Mouse (Mus musculus) spleen, postnatal 10 days (tissue): ENCODE data around the gene Bcl2l11.
"Not testable (repeated sequence)": the region's sequence is repeated elsewhere in the genome, so short reads cannot be mapped to it uniquely, and the experiment has no call there.

Source experiments
- DNase-seq, 2 experiments: peaks; one replicate each; pipeline ENCODE4 v3.0.0; 2021 to 2022; ENCODE audit warnings: low spot score in 2 of 2

Gene Bcl2l11

DNA sequence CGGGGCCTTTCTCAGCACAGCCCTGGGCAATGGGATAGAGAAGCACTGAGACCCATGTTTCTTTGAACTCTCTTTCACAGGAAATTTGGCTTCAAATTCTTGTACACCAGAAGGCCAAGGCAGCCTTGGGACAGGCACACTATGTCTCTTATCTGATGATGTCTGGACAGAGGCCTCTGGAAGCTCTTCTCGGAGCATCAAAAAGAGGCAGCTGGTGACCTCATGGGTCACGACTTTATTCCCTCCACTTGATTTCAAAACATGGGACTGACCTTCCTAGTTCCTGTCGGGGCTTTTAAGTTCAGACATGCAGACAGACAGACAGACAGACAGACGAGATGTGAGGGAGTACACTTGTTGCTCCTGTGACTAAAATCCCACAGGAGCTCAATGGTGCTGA, 48.3 kb downstream of the Bcl2l11 start:
- no peak for DNase-seq

DNA sequence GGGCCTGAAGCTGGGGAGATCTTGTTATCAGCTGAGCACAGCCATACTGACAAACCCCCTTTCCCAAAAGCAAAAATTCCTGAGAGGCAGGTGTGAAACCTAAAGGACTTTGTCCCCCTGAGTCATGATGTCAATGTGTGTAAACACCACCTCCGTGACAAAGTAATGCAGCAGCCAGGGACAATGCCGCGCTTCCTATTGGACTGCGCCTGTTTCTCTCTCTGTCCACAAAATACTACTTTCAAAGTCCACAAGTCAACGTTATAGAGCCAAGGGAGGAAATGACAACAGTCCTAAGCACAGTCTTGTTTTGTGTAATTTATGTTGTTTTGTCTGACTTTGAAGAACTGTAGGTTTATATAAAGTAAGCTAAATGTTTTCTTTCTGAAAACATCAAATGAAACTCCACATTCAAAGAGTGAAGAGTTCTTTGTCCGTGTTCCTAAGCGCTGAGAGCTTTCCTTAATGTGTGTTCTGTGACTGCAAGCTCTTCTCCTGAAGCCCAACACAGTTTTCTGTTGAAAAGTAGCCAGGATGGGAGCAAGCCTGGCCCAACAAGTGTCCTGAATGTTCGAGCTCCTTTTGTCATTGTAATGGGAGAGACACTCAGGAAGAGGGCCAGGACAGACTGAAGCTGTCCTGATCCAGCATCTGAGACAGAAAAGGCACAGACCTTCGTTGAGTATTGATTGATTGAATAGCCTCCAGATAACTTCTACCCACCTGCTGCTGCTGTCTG, 48.9 kb downstream of the Bcl2l11 start:
- DNase-seq, result no peak

DNA sequence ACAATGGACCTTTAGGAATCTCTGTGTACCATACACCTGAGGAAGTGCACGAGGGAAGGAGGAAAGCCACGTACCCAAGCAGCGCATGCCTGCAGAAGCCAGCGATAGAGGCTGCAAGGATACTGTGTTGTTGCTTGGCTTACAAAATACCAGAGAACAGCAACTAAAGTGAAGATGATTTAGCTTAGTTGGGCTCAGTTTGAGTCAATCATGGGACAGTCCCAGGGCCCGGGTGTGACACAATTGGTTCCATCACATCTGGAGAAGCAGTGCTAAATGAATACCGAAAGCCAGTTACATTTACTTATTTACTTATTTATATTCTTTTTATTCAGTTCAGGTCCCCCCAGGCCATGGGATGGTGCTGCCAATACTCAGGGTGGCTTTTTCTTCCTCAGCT, 49.8 kb downstream of the Bcl2l11 start:
- DNase-seq, result no peak

DNA sequence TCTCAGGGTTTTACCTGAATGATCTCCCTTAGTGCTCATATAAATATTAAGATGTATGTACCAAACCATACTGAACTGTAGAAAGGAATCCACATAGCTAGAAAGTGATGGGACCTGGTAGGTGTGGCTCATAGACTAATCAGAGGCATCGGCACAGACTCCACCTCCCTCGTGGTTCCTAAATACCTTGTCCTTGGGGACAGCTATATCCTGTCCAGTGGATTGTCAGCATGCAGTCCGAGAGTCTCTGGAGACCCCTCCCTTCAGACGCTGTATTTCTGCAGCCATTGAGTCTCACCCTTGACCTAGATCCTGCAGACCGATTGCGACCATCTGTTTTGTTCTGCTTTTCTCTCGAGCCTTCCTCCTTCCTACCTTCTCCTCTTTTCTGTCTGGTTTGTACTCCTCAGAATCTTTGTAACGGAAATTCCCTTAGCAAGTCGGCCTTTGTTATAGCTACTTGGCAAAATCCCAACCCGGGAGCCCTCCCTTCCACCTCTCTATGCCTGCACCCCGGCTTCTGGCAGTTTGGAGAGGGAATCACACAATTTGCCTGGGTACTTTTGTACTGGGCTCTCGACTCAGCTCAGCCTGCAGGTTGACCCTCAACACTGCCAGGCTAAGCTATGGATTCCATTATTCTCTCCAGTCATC, 50.7 kb downstream of the Bcl2l11 start:
- no peak for DNase-seq

DNA sequence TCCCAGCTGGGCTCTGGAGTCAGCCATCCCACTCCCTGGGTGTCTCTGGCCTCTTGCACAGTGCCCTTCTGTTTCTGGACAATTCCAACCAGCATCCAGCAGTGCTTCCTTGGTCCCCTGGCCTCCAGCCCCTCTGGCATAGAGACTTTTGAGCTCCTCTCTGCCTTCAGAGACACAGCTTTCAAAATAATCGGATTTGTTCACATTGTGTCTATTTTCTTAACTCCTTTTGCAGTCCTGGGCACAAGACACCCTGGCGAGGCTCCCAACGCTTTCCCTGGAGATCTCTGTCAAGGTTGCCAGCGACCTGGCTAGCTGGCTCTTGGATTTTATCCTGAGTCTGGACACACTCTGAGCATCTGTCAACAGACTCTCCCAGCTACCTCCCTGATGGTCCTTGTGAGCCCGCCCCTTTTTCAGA, 51.4 kb downstream of the Bcl2l11 start:
- DNase-seq, result no peak

DNA sequence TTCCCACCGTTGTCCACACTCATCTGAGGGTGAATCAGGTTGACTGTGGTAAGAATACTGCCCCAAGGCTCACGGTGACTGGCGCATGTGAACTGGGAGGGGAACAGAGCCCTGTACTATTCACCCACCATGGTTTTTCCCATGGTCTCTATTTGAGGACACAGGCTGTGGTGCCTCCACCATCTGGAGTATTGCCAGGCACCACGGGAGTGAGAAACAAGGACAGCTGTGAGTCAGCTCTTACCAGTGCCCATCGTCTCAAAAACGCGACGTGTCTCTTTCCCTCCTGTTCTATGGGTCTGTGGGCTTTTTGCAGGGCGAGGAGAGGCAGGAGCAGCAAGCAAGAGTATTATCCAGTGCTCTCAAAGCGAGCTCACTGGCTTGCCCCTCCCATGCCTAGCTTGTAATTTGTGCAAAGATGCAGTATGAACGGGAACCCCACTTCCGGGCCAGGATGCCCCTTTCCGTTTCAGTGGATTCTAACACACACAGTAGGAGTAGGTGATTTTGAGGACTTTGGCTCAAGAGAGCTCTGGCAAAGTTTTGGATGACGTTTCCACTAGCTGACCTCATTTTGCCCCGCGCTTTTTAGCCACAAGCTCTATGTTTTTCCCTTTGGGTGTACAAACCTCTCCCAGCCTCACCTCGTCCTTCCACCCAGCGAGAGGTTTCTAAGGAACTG, 53.4 kb downstream of the Bcl2l11 start:
- no peak for DNase-seq

DNA sequence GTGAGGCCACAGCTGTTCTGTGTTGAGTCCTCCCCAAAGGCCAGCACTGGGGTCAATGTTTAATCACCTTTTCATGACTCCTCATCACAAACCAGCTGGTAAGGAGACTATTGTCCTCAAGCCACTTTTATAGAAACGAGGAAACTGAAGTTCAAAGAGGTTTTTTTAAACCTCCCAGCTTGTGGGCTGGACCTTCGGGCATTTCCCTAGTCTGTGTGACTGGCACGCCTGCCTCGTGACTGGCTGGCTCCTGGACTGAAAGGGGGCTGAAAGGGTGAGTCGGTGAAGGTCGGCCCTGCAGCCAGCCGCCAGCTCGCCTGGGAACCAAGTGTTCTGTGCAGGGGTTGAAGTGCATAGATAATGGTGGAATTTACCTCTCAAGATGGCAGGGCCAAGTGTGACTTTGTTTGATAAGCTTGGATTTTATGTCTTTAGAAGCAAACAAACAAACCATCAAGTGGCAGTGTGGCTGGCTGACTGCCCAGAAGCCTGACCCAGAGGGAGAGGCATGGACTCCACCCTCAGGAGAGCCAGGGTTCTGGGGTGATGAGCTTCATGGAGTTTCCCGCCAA, 54.1 kb downstream of the Bcl2l11 start:
- DNase-seq, result peak in 1 of 2 experiments; percentile 73

DNA sequence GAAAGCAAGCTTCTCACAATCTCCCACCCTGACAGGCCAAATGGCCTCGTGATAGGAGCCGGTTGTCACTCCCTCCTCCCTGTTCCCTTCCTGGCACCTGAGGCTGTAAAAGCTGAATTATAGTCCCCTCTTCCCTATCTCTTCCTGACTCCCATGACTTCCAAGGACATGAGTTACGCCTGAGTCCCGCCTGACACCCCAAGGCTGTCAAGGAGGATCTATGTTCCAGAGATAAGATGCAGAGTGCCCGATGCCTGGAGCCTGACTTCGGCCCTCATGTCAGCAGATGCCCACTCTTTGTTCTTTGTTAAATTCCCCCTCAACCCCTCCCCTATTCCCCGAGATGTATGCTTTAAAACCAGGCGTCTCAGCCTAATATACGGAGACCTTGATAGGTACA, 56.3 kb downstream of the Bcl2l11 start:
- not testable (repeated sequence) for DNase-seq

DNA sequence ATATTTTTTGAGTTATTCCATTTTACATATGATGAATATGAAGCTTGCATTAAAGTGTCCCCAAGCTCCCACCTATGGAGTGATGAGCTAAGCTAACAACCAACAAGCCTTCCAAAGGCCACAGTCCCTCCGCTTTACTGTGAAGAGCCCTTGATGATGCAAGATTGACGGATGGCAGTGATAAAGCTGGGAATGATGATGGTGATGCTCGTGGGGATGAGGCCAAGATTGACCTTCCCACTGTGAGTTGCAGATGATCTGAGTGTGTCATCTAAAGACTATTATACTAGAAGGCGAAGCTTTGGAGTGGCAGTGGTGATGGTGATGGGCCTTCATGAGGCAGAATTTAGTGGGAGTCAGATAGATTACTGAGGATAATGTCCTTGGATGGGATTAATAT, 56.9 kb downstream of the Bcl2l11 start:
- no peak for DNase-seq

DNA sequence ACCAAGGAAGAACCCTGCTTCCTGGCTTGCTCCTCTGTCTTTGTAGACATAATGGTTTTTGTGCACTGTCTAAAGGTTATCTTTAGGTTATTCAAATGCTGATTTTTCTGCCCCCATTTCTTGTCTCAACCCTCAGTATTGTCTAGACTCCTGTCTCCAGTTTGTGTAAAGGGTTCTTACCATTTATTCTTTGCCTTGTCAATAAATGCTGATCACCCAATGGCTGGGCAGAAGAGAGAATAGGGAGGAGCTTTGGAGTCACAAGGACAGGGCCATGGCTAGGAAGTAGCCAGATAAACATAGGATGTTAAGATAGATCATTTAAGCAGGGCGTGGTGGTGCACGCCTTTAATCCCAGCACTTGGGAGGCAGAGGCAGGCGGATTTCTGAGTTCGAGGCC, 57.9 kb downstream of the Bcl2l11 start:
- no peak for DNase-seq

DNA sequence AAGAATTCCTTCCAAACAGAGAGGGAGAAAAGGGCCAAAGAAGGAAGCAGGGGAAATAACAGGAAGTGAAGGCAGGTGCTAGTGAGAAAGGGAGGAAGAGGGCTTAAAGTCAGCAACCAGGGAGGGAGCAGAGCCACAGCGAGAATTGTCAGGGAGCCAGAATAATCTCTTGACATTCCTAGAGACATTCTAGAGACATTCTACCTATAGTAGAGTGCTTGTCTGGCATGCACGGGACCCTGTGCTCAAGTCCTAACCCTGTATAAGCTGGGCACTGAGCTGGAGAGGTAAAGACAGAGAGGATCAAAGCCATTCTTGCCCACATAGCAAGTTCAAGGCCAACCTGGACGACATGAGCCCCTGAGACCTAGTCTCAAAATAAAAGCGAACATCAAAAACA, 60.1 kb downstream of the Bcl2l11 start:
- DNase-seq, result no peak

DNA sequence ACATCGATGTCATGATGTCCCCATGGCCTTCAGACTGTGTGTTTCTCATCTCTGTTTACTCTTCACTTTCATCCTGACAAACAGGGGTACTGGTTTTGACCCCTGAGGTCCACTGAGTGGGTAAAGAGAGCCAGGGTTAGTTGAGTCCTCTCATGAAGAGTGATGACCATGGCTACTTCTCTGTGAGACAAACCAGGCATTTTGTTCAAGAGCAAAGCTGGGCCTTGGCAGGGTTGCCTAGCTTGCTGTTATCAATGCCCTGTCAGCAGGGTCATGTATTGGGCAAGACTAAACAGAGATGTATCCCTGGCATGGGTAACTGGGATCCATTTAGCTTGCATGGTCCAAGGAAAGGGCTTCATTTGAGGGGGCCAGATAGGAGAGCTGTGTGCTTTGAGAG, 61.4 kb downstream of the Bcl2l11 start:
- DNase-seq, result no peak

DNA sequence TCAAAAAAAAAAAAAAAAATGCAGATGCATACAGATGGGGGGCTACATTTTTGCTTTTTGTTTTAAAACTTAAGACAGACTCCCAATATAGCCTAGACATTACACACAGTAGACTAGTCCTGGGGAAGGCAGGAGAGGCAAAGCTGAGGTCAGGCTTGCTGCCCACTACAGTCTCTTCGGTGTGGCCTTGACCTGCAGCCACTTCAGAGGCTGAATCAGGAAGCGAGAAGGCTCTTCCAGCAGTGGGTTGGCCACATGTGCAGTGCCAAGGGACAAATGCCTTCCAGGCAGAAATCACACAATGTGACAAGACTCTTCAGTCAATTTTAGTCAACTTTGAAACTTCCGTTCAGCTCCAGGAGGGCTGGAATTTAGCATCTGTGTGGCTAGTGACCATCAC, 62.6 kb downstream of the Bcl2l11 start:
- no peak for DNase-seq

DNA sequence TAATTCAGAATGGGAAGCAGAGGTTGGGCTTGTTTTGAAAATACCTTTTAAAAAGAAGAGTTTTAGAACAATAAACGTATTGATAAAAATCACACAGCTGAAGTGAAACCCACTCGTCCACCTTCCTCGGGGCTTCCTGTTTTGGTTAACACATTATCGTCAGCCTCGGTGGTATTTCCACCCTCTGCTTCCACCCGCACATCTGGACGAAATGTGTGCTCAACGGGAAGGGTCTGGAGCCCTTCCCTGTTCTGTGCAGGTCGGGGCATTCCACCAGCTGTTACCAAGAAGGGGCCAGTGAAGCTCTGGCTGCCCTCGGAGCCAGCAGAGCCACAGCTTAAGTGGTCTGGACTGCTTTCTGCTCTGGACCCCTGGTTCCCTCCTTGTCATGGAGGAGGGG, 63.9 kb downstream of the Bcl2l11 start:
- no peak for DNase-seq

DNA sequence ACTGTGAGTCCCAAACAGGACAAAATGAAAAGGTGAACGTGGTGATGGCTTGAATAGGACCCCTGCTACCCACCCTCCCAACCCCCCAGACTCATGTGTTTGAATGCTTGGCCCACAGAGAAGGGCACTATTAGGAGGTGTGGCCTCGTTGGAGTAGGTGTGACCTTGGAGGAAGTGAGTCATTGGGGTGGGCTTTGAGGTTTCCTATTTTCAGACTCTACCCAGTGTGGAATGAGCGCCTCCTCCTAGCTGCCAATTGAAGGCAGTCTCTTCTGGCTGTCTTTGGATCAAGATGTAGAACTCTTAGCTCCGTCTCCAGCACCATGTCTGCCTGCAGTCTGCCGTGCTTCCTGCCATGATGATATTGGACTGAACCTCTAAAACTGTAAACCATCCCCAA, 64.4 kb downstream of the Bcl2l11 start:
- no peak for DNase-seq

DNA sequence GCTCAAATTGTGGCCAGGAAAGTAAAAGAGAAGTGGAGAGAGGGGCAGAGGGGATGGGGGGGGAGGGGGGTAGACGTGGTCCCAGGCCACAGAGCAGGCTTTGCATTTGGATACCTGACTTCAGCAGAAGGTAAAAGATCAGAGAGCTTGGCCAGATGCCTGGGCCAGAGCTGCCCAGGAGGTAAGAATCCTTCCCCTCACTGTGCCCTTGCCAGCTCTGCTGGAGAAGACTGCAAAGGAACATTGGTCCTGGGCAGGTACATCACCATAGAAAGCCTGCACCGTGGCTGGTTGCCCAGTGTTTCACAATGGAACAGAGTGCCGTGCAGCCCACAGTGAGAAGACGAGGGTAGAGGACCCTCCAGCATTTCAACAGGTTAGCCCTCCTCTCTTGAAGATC, 67.6 kb downstream of the Bcl2l11 start:
- DNase-seq, result no peak

DNA sequence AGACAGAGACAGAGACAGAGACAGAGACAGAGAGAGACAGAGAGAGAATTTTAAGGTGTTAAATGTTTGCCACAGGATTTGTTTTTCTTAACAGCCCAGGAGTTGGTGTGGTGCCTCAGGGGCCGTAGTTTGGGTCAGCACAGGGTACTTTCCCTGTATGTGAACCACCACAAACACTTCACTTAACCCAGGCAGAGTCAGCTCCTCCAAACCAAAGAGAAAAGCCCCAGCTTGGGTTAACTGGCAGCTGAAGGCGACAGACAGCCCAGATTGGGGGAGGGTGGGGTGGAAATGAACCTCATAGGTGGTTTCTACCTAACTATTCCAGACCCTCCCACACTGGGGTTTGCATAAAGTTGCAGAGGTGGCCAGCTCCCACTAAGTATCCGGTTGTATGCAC, 71.5 kb downstream of the Bcl2l11 start:
- DNase-seq, result no peak

DNA sequence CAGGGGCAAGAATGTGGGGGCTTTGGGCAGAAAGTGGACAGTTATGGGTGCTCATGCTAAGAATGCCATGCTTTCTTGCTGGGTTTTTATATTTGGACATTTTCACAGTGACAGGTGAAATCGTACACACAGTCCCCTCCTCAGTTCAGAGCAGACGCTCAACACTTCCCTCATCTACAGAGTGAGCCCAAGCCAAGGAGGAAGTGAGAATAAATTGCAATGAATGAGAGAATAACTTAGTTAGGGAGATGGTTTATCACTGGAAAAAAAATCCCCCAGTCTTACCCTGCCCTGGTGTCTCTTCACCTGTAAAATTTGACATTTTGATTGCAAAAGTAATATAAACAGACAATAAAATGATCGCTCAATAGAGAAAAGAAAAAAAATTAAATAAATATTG, 77.3 kb downstream of the Bcl2l11 start:
- no peak for DNase-seq

DNA sequence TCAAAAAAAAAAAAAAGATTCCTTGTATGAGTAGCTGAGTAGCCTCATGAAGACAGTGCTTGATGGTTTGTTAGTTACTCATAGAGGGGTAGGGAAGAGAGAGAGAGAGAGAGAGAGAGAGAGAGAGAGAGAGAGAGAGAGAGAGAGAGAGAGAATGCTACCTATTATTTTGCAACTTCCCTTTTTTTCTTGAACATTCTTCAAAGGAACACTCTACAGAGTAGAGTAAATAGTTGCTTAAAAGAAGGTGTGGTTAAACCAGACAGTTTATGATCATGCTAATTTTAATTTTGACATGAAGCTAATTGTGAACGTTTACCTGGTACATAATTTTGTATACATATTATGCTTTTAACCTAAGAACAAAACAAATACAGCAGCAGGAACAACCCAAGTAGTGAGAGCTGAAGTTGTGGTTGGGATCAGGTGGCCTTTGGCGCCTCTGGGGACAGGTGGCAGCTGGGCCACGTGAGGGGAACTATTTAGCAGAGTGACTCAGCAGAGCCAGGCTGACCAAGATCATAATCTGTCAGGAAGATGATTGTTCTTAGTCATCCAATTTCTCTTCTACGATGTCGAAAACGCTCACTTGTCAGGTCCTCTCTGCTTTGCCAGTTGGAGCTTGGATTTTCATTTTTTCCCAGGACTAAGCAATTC, 78.0 kb downstream of the Bcl2l11 start:
- DNase-seq, result peak in 1 of 2 experiments; percentile 53

DNA sequence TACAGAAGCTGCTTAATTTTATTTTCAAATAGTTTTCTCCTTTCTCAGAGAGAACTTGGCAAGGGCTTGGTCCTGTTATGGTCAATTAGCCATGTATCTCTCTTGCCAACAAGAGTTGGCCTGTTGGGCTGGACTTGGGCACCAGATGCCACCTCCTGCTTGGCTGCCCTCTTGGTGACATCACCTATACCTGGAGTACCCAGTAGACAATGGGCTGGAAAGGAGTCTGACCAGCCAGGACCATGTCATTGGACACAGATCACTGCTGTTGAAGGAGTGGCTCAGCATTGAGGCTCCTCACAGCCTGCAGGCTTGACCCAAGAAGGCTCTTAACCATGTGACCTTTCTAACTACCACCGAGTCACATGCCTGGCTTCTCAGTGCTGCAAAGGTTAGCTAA, 82.7 kb downstream of the Bcl2l11 start:
- no peak for DNase-seq

DNA sequence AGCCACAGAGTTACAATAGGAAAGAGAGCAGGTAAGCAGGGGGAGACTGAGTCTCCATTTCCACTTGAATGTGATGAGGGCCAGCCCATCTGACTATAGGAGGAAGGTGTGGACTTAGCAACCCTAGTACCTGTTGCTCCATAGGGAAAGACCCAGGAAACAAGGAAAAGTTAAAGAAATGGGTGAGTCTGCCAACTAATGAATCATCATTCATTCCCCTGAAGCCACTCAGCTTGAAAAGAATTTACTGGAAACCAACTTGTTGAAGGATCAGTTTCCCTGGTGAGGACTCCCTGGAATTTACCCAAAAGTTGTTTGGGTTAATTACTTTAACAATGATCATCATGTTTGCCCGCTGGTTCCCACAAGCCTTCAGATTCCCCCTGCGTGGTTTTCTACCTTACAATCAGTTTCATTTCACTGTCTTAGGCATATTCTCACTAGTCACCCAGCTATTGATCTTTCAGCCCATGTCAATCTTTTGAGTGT, 84.0 kb downstream of the Bcl2l11 start:
- no peak for DNase-seq

DNA sequence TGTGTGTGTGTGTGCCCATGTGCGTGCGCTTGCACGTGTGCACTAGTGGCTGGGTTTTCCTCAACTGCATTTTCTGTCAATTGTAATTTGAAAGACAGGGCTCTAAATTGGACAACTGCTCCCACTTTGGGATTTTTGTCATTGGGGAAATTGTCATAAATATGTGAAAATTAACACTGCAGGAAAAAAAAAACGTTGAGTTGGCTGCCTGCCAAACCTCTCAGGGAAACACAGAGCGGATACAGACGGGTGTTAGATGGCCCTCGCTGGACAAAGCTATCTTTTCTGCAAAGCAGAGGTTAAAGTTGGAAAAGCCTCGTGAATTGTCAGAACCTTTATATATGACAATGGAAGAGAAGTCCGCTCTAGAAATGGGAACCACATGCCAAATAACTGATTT, 84.5 kb downstream of the Bcl2l11 start:
- DNase-seq, result no peak
